Mouse (Mus musculus) lung, postnatal 0 days (tissue): ENCODE measurements around the gene Bpnt1. TPM values are rescaled to one million over a fixed set of nuclear protein-coding genes. Genes with fewer than 3 reads are reported as not detected.
A peak's percentile ranks its signal among the peaks of the same experiment; 100 is the strongest.

Experiments
- ATAC-seq: fragments of 200-750 bp; cut with Nextera tagmentation; 2 replicates; pipeline ENCODE4 v1.8.0; 2017; ENCODE audit warnings: moderate library complexity
- DNase-seq: peaks from one replicate; pipeline ENCODE4 v3.0.0-alpha.2; 2016; ENCODE audit warnings: low spot score
- H3K27ac ChIP-seq: fragments of 300-500 bp; sonication (generic); 2 replicates; pipeline ENCODE4 v1.5.1; 2014; ENCODE audit warnings: antibody characterized with exemption, mild to moderate bottlenecking, low read length, mixed read lengths
- H3K27me3 ChIP-seq: fragments of 300-500 bp; sonication (generic); replicated peaks from 2 replicates; pipeline ENCODE4 v1.6.1; 2014; ENCODE audit warnings: low read length, mixed read lengths; ENCODE audit not compliant: insufficient read depth
- H3K36me3 ChIP-seq: fragments of 300-500 bp; sonication (generic); 2 replicates; pipeline ENCODE4 v1.6.1; 2014; ENCODE audit warnings: low read length, mixed read lengths; ENCODE audit not compliant: insufficient read depth
- H3K4me1 ChIP-seq: fragments of 300-500 bp; sonication (generic); 2 replicates; pipeline ENCODE4 v1.6.1; 2014; ENCODE audit warnings: antibody characterized with exemption, low read depth, low read length, mixed read lengths; ENCODE audit not compliant: insufficient read depth
- H3K4me2 ChIP-seq: fragments of 300-500 bp; sonication (generic); replicated peaks from 2 replicates; pipeline ENCODE4 v1.6.1; 2014; ENCODE audit warnings: low read depth, mild to moderate bottlenecking, low read length, moderate library complexity, mixed read lengths
- H3K4me3 ChIP-seq: fragments of 300-500 bp; sonication (generic); 2 replicates; pipeline ENCODE4 v1.5.1; 2014; ENCODE audit warnings: low read depth, low read length
- H3K9ac ChIP-seq: fragments of 300-500 bp; sonication (generic); replicated peaks from 2 replicates; pipeline ENCODE4 v1.6.1; 2014; ENCODE audit warnings: low read depth, mild to moderate bottlenecking
- H3K9me3 ChIP-seq: fragments of 300-500 bp; sonication (generic); 2 replicates; pipeline ENCODE4 v1.6.1; 2016; ENCODE audit warnings: low read length, mixed read lengths
- CTCF ChIP-seq: IDR thresholded peaks from 2 replicates; pipeline ENCODE4 v1.5.1; 2016; ENCODE audit warnings: antibody characterized with exemption, mild to moderate bottlenecking
- EP300 ChIP-seq: IDR thresholded peaks from 2 replicates; pipeline ENCODE4 v1.6.1; 2016; ENCODE audit warnings: antibody characterized with exemption, mild to moderate bottlenecking, control low read depth
- WGBS: fragments of 180-500 bp; shearing (Covaris S2); extraction: QIAGEN DNeasy Blood & Tissue Kit; methylation state at CpG from one replicate; pipeline ENCODE4 v1.1.7; 2014; 5-methylcytosine and 5-hydroxymethylcytosine counted together
- polyA plus RNA-seq: library from polyadenylated mRNA; unstranded; fragments of >200 nt; fragmentation: Nextera tagmentation; extraction: Ambion mirVana; gene quantifications from 2 replicates; pipeline ENCODE4 v1.2.1, GENCODE M21; 2015

The Bpnt1 gene
- polyA plus RNA-seq, result 30.5 and 32.6 TPM in 2 replicates

DNA sequence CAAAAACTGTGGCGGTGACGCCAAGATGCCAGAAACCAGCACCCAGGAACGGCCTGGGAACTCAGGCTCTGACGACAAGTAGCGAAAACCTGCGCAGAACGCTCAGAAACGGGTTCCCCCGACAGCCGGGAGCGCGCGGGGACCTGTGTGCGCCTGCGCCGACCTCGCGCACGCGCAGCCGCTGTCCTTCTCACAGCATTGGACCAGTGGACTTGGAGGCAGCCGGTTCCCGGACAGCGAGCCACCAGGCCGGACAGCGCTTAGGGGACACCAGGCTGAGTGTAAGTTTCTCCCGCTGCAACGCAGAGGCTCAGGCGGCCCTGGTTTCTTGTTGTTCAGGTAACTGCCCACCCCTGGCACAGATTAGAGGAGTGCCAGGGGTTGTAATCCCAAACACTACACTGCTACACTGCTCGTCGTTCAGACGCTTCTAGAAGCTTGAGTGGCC lies at the start of gene Bpnt1:
Gene Bpnt1, plus strand, starts transcription at position 167 of the 448 bp plus-strand sequence.
- H3K36me3 ChIP-seq, result no peaks in the 10 kb centered on the region
- under 1% methylated on average over 32 of the region's 32 CpGs for WGBS
- TF ChIP-seq CTCF (no peak), EP300 (no peak)
- peak within 1 kb of the TSS; percentile 76 for H3K27ac ChIP-seq
- peak within 1 kb of the TSS; percentile 65 for H3K9ac ChIP-seq
- no peaks in the 10 kb centered on the region for H3K9me3 ChIP-seq
- DNase-seq (peak; percentile 96), ATAC-seq (peak; percentile 89)
- no peaks in the 10 kb centered on the region for H3K27me3 ChIP-seq
- no peaks in the 10 kb centered on the region for H3K4me1 ChIP-seq
- peak within 1 kb of the TSS; percentile 71 for H3K4me2 ChIP-seq
- peak within 1 kb of the TSS; percentile 57 for H3K4me3 ChIP-seq

DNA sequence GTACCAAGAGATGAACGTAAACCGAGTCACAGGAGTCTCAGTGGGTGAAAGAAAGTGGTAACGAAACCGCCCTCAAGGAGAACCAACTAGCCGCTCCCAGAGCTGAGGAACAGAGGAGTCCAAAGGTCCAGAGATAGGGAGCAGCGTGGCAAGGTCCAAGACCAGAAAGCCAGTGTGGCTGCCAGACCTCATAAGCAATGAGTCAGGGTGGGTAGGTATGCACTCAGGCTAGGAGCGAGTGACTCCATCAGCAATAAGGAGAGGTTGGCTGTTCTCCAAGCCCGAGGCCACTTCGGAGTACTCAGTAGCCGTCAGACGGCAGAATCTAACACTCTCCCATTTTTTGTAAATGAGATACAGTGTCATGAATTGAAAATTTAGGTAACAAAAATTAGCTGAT lies 49.1 kb upstream of the Bpnt1 start:
- Histone ChIP-seq H3K4me1 (no peaks in the 10 kb centered on the region; the same call in 1 of the 2 replicates), H3K9ac (no peak overlapping the region), H3K36me3 (peaks cover 53% of the 10 kb centered on the region; the same call in 1 of the 2 replicates), H3K27ac (no peak overlapping the region), H3K4me3 (no peak overlapping the region), H3K27me3 (no peaks in the 10 kb centered on the region), H3K9me3 (no peaks in the 10 kb centered on the region), H3K4me2 (no peak overlapping the region)
- WGBS, result 83% methylated on average over 11 of the region's 11 CpGs
- peak; percentile 56 for ATAC-seq
- no peak for TF ChIP-seq EP300
- no peak for TF ChIP-seq CTCF
- DNase-seq, result peak; percentile 35

DNA sequence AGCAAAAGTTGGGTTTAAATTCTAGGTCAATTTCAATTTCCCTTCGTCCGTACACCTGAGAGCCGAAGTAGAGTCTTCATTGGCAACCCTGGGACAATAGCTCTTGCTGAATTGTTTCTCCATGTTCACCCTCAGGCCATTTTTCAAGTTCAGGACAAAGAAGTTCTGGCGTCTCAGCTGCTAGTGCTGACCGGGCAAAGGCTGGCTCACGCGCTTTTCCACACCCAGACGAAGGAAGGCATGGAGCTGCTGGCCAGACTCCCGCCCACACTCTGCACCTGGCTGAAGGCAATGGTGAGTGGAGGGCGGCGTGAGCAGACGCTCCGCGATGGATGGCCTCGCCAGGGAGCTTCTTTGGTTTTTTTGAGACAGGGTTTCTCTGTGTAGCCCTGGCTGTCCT lies 48.7 kb upstream of the Bpnt1 start:
- no peaks in the 10 kb centered on the region; the same call in 1 of the 2 replicates for H3K4me1 ChIP-seq
- TF ChIP-seq EP300, result no peak
- TF ChIP-seq CTCF, result no peak
- H3K27ac ChIP-seq, result no peak overlapping the region
- H3K9me3 ChIP-seq, result no peaks in the 10 kb centered on the region
- no peak overlapping the region for H3K4me2 ChIP-seq
- DNase-seq, result no peak
- ATAC-seq, result no peak
- H3K4me3 ChIP-seq, result no peak overlapping the region
- WGBS, result 95% methylated on average over 15 of the region's 15 CpGs
- H3K27me3 ChIP-seq, result no peaks in the 10 kb centered on the region
- H3K9ac ChIP-seq, result no peak overlapping the region
- peaks cover 51% of the 10 kb centered on the region; the same call in 1 of the 2 replicates for H3K36me3 ChIP-seq

DNA sequence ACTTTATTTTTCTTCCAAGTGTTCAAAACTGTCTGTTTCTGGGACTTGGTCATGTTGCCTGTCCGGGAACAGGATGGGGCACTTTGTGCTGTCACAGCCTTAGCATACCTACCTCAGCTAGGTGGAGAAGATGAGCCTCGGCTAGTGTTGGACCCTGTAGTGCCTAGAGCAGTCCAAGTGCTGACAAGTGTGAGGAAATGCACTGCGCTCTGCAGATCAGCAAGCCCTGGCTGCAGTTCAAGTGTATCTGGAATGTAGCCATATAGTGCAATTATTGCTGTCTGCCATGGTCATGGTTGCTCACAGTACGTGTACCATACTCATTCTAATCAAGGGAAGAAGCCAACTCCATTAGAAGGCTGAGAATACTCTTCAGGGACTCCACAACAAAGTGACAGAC lies 47.2 kb upstream of the Bpnt1 start:
- Histone ChIP-seq H3K27ac (no peak overlapping the region), H3K9me3 (no peaks in the 10 kb centered on the region), H3K4me1 (no peaks in the 10 kb centered on the region; the same call in 1 of the 2 replicates), H3K4me3 (no peak overlapping the region), H3K9ac (no peak overlapping the region), H3K36me3 (peaks cover 40% of the 10 kb centered on the region; the same call in 1 of the 2 replicates), H3K27me3 (no peaks in the 10 kb centered on the region), H3K4me2 (no peak overlapping the region)
- ATAC-seq (peak; percentile 35; the same call in 1 of the 2 replicates), DNase-seq (peak; percentile 65)
- no peak for TF ChIP-seq EP300
- no peak for TF ChIP-seq CTCF
- 37% methylated on average over 4 of the region's 4 CpGs for WGBS

DNA sequence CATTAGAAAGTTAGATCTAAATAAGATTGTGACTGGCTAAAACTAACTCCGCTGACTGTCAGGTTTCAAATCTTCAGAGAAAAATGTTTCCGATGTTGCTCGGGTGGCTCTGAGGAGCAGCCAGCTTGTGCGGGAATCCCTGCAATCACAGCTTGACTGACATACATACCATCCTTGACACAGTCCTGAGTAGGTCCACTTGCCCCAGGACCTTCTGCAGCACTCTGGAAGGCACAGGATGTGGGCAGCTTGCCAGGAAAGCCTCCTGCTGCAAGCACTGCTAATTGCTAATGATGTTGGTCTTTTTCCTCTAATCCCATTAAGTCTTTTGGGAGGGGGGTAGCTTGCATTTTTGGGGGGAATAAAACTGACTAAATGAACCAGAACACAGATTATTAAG lies 46.8 kb upstream of the Bpnt1 start:
- ATAC-seq (peak; percentile 30; the same call in 1 of the 2 replicates), DNase-seq (peak; percentile 41)
- Histone ChIP-seq H3K9ac (no peak overlapping the region), H3K4me2 (no peak overlapping the region), H3K27ac (no peak overlapping the region), H3K36me3 (peaks cover 40% of the 10 kb centered on the region; the same call in 1 of the 2 replicates), H3K4me3 (no peak overlapping the region), H3K27me3 (no peaks in the 10 kb centered on the region), H3K9me3 (no peaks in the 10 kb centered on the region), H3K4me1 (no peaks in the 10 kb centered on the region; the same call in 1 of the 2 replicates)
- TF ChIP-seq CTCF (no peak), EP300 (no peak)
- 63% methylated on average over 4 of the region's 4 CpGs for WGBS

DNA sequence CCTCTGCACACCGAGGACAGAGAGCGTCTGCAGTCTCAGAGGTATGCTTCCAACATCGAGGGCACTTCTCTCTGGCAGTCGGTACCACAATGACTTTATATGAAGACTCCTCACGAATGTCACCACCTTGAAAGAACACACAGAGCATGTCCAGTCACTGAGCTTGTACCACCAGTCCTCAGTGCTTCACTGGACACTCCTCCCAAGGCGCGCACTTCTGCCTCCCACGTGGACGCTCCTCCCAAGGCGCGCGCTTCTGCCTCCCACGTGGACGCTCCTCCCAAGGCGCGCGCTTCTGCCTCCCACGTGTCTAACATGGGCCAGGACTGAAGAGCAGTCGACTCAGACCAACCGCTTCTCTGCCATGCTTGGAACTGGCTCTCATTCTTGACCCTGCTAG lies 44.9 kb upstream of the Bpnt1 start:
- no peaks in the 10 kb centered on the region for H3K27me3 ChIP-seq
- H3K9me3 ChIP-seq, result no peaks in the 10 kb centered on the region
- no peak for TF ChIP-seq EP300
- TF ChIP-seq CTCF, result no peak
- DNase-seq, result no peak
- no peak overlapping the region for H3K27ac ChIP-seq
- ATAC-seq, result no peak
- H3K4me3 ChIP-seq, result no peak overlapping the region
- no peak overlapping the region for H3K4me2 ChIP-seq
- no peaks in the 10 kb centered on the region; the same call in 1 of the 2 replicates for H3K4me1 ChIP-seq
- no peak overlapping the region for H3K9ac ChIP-seq
- H3K36me3 ChIP-seq, result peaks cover 40% of the 10 kb centered on the region; the same call in 1 of the 2 replicates
- WGBS, result 92% methylated on average over 20 of the region's 20 CpGs
